ENCODE assay signal across 29 mouse cellular contexts in genomic region chr3:68813461-68813860, GRCm38 (mm10). TPM values are rescaled to one million over a fixed set of nuclear protein-coding genes. Genes with fewer than 3 reads are reported as not detected.
"Had no signal": no experiment of that assay in that cellular context is flagged by ENCODE, and none has a peak within 500 bp of the region (broad histone marks: within the 10 kb centered on the region; RNA-seq: fewer than 3 reads in every experiment).

No protein-coding gene starts in this region.

- DNase-seq: cerebellum, adult 2 months; cerebellum, adult 8-10 months; cerebellum, adult 9-10 months; cerebellum, adult 9-11 months; cerebellum, postnatal 10 days; cerebellum, postnatal 14 days; cerebellum, postnatal 25 days; cerebellum, postnatal 36 days; embryo, embryonic 11 days; forebrain, postnatal 0 days; gastrocnemius, adult 2 months; gastrocnemius, postnatal 10 days; gastrocnemius, postnatal 14 days; gastrocnemius, postnatal 25 days; gastrocnemius, postnatal 36 days; heart, adult 18-20 months; heart, adult 2 months had no signal

- H3K27me3 ChIP-seq: embryonic facial prominence, embryonic 12.5 days; embryonic facial prominence, embryonic 13.5 days; embryonic facial prominence, embryonic 15.5 days; forebrain, embryonic 12.5 days; forebrain, embryonic 13.5 days; forebrain, embryonic 15.5 days had no signal

- H3K9me3 ChIP-seq: embryonic facial prominence, embryonic 10.5 days; embryonic facial prominence, embryonic 12.5 days; embryonic facial prominence, embryonic 13.5 days; embryonic facial prominence, embryonic 15.5 days; forebrain, embryonic 10.5 days; forebrain, embryonic 12.5 days; forebrain, embryonic 13.5 days; forebrain, embryonic 15.5 days had no signal

- H3K36me3 ChIP-seq: embryonic facial prominence, embryonic 10.5 days; embryonic facial prominence, embryonic 12.5 days; embryonic facial prominence, embryonic 13.5 days; embryonic facial prominence, embryonic 15.5 days; forebrain, embryonic 10.5 days; forebrain, embryonic 12.5 days; forebrain, embryonic 15.5 days had no signal

- H3K27ac ChIP-seq: embryonic facial prominence, embryonic 10.5 days; embryonic facial prominence, embryonic 12.5 days; embryonic facial prominence, embryonic 13.5 days; embryonic facial prominence, embryonic 15.5 days; forebrain, embryonic 10.5 days; forebrain, embryonic 12.5 days; forebrain, embryonic 13.5 days; forebrain, embryonic 15.5 days; gastrocnemius, adult 2 months; heart, adult 2 months had no signal

- H3K4me3 ChIP-seq: embryonic facial prominence, embryonic 10.5 days; embryonic facial prominence, embryonic 12.5 days; embryonic facial prominence, embryonic 13.5 days; embryonic facial prominence, embryonic 15.5 days; erythroblast, embryonic 14.5 days; forebrain, embryonic 10.5 days; forebrain, embryonic 12.5 days; forebrain, embryonic 13.5 days; forebrain, embryonic 15.5 days; gastrocnemius, adult 2 months; heart, adult 2 months had no signal

- H3K4me1 ChIP-seq: embryonic facial prominence, embryonic 10.5 days; embryonic facial prominence, embryonic 12.5 days; embryonic facial prominence, embryonic 13.5 days; embryonic facial prominence, embryonic 15.5 days; forebrain, embryonic 10.5 days; forebrain, embryonic 12.5 days; forebrain, embryonic 13.5 days; forebrain, embryonic 15.5 days had no signal

RNA-seq across cellular contexts. Expression of gene 1110032F04Rik, which starts 55.9 kb away (rescaled TPM):
- total RNA-seq: gastrocnemius, adult 18-20 months; gastrocnemius, adult 8-10 months; gastrocnemius, postnatal 36 days; granulocyte monocyte progenitor cell, adult 5-6 weeks had no signal
